Mouse (Mus musculus): ENCODE measurements at regions not wholly inside any gene's neighbourhood (a gene's known extent, or its start where the extent isn't known, plus 50 kb on each side); places are given as distances from the start of the nearest gene placed in this dataset.
"Not testable (repeated sequence)": the region's sequence is repeated elsewhere in the genome, so short reads cannot be mapped to it uniquely, and the experiment has no call there.

GRCm38 (mm10) chr5:142281997-142282396 lies 119.3 kb upstream of the Foxk1 start:
- DNase-seq = no peak

- no peak for DNase-seq
These were observed 113.3 kb upstream of the Foxk1 start for GRCm38 (mm10) chr5:142287981-142288380.

GRCm38 (mm10) chr5:142291451-142291850 lies 109.8 kb upstream of the Foxk1 start:
- no peak for DNase-seq

GRCm38 (mm10) chr5:142296401-142296800 lies 104.9 kb upstream of the Foxk1 start:
- DNase-seq = not testable (repeated sequence)

- DNase-seq = no peak
These were observed 101.7 kb upstream of the Foxk1 start for GRCm38 (mm10) chr5:142299621-142300020.

- DNase-seq = no peak
These were observed 92.8 kb upstream of the Foxk1 start for GRCm38 (mm10) chr5:142308511-142308910.

DNA sequence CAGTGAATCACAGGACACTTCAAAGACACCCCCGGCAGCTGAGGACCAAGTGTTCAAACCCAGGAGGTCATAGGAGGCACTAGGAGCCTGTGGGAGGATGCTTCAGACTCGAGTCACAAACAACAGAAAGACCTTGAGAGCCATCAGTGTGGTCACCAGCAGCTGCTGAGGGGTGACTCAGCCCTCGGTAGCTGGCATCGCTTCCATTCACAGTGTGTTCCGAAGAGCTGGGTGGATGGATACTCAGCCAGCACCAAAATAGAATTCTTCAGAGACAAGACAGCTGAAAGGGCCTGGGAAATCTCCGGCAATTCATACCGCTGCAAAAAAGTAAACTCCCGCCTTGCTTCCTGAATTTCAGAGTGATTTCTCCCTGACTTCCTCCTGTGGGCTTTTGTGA lies 87.4 kb upstream of the Foxk1 start:
- DNase-seq = peak; percentile 80

GRCm38 (mm10) chr5:142314466-142314865 lies 86.8 kb upstream of the Foxk1 start:
- DNase-seq = peak; percentile 22

DNA sequence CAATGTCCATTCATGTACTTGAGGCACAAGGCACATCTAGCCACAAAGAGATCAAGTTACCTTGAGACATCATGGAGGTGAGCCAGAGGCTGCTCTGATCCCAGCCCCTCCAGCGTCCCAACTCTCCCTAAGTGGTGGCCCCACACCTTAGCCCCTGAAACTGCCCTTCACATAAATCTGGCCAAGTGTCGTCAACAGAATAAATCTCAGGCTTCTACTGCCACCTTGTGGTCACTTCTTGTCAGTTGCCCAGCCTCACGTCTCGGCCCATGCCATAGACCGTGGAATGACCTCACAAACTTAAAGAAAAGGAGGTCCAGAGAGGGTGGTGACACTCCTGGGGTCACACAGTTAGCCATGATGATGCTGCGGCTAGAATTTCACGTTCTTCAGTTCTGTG lies 82.0 kb upstream of the Foxk1 start:
- DNase-seq = peak; percentile 30

DNA sequence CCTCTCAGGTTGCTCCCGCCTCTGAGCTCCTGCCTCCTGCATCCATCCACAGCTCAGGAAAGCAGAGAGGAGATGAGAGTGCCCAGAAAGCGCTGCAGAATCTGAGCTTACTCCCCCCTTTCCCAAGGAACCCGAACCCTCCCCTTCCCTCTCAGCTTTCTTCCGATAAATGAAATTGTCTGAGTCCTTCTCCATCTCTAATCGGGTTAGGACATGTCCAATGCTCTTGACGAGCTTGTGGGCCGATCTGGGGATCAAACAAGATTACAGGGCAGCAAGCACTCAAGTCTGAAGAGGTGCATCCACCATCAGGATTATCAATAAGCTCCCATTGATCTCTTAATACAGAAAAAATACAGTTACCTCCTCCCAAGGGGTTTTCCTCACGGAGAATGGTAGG lies 80.0 kb upstream of the Foxk1 start:
- no peak for DNase-seq

GRCm38 (mm10) chr5:142324928-142325327 lies 76.4 kb upstream of the Foxk1 start:
- DNase-seq = no peak

- DNase-seq = no peak
These were observed 75.7 kb upstream of the Foxk1 start for GRCm38 (mm10) chr5:142325560-142325959.

DNA sequence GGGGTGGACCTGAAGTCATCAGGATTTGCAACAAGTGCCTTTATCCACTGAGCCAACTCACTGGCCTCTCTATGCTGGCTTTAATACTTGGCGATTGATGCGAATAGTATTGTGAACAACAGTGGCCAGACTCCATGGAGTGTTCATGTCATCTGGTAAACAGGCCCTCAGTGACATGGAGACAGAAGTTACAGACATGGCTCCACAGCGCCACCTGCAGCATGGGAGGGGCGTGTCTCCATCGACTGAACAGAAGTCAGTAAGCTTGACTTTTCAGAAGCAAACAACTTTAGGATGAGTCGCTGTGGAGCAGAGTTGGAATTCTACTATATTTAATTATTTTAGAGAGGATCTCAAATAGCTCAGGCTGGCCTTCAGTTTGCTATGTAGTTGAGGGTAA lies 74.0 kb upstream of the Foxk1 start:
- no peak for DNase-seq

- no peak for DNase-seq
These were observed 71.4 kb upstream of the Foxk1 start for GRCm38 (mm10) chr5:142329724-142330520.

GRCm38 (mm10) chr5:142332744-142333143 lies 68.6 kb upstream of the Foxk1 start:
- DNase-seq = no peak

DNA sequence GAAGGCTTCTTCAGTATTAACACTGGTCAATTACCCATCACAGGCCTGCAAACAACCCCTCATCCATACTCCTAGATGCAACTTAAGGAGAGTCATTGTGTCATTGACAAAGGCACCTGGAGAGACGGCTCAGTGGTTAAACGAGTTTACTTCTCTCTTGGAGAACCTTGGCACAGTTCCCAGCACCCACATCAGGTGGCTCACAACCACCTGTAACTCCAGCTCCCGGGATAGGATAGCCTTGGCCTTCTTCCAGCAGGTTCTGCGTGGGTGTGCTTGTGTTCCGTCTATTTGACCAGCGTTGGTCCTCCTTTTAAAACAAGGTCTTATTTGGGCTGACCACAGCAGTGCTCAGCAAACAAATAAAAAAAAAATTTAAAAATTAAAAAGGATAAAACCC lies 63.9 kb upstream of the Foxk1 start:
- DNase-seq = no peak

DNA sequence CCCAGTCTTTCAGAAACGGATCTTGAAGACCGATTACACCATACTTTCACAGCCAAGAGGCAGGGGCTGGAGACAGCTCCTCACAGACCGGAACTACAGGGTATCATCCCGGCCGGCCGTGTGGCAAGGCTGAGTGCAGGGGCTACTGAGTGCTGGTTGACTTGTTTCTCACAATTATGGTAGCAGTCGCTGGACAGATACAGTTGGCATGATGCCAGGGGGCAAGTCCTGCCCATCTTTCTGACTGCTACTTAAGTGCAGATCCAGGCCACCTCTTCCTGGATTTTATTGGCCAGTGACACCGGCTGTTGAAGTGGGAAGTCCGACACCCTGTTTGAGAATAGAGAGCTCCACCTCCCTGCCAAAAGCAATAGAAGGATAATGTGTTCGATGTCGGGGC lies 63.2 kb upstream of the Foxk1 start:
- DNase-seq = no peak

GRCm38 (mm10) chr5:142340205-142341025 lies 60.9 kb upstream of the Foxk1 start:
- DNase-seq = peak; percentile 43

GRCm38 (mm10) chr5:142341026-142341432 lies 60.3 kb upstream of the Foxk1 start:
- DNase-seq = no peak

DNA sequence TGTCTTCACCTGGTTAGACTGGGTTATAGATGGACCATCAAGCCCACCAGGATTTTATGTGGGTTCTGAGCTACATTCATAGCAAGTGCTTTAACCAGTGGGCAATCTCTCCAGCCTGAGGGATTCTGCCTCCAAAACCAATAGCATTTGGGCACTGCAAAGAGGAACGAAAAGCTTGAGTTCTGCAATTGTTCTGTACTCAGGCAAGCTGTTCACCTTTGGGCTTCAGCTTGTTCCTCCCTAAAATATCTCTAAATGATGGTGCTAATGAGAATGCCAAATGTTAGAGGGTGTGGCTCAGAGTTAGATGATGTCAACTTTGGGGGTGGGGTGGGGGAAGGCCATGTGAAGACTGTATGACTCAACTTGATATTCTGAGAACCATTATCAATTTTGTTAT lies 54.8 kb upstream of the Foxk1 start:
- no peak for DNase-seq

GRCm38 (mm10) chr5:142350574-142350973 lies 50.7 kb upstream of the Foxk1 start:
- DNase-seq = no peak

All from adrenal gland, adult 8-10 months (tissue).